Mouse (Mus musculus) adrenal gland, postnatal 14 days (tissue): ENCODE measurements around the gene Cdip1. TPM values are rescaled to one million over a fixed set of nuclear protein-coding genes. Genes with fewer than 3 reads are reported as not detected.
A peak's percentile ranks its signal among the peaks of the same experiment; 100 is the strongest.

ENCODE experiments used
- DNase-seq: peaks from one replicate; pipeline ENCODE4 v3.0.0; 2021; ENCODE audit warnings: mixed read lengths
- total RNA-seq: library from RNA; stranded (reverse); gene quantifications from 2 replicates; pipeline ENCODE4 v1.2.3, GENCODE M21; 2021

The Cdip1 gene
- total RNA-seq, 1 experiment from 2014 or later = 135 TPM

GRCm38 (mm10) chr16:4718753-4719518, 71.2 kb downstream of the Cdip1 start, which contains the start of gene Nmral1:
TSS of gene Nmral1 (minus strand) at chr16:4719356.
- DNase-seq = peak; percentile 77

DNA sequence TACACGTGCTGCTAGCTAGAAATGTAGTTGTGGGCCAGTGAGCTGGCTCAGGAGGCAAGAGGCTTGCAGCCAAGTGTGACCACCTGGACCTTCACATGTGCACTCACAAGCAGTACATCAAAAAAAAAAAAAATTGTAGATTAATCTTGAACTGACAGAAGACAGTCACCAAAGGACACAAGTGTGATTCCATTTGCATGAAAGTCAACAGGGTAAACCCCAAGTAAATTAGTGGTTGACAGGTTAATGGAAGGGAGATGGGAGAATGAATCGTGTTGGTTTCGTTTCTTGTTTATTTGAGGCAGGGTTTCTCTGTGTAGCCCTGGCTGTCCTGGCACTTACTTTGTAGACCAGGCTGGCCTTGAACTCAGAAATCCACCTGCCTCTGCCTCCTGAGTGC, 72.2 kb downstream of the Cdip1 start:
- DNase-seq = no peak

DNA sequence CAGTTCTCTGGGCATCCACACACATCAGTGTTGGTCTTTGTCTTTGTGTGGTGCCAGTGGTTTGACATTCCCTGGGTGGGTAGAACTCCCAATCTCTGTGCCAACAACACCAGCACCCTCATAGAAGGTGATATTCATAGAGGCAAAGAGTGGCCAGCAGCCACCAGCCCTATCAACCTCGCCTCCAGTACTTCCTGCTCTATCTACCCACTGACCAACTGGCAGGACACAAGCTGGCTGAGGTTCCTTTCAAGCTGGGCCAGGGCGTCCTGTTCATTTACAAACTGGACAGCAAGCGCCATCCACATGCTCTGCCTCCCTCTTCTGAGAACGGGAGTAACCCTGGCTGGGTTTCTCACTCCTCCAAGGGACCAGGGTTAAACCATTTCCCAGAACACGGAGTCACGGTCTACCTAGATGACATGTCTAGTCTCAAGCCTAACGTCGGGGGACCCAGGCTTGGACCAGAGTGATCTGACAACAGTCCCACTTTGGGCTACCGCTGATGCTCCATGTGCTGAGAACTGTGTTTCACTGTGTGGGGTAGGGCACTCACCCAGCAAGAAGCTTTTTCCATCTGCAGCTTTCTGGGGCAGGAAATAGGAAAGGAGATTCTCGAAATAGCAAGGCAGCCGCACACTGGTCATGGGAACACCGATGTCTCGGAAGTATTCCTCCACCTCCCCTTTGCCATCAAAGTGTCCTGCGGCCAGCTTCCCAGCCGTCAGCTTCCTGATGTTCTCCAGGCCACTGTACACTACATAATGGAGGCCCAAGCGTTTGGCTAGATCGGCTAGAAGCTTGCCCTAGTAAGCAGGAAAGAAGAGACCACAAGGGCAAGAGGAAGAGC, 76.0 kb downstream of the Cdip1 start:
- no peak for DNase-seq

GRCm38 (mm10) chr16:4711173-4711572, 78.9 kb downstream of the Cdip1 start:
- no peak for DNase-seq

- no peak for DNase-seq
Measured at GRCm38 (mm10) chr16:4705541-4705940, 84.6 kb downstream of the Cdip1 start.

DNA sequence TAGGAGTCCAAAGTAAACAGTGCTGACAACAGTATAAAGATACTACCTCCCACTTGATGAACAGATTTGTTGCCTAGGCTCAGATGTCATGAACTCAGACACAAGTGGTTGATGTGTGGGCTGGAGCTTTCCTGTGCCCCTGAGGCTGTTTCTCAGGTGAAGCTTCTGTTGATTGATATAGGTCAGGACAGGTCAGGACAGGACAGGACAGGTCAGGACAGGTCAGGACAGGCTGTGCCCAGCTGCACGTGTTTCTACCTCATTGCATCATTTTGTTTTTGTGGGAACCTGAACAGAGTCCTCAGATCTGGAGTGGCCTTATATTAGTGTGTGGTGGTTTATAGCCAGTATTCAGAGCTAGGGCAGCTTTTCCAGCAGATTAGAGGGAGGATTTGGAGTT, 87.4 kb downstream of the Cdip1 start:
- no peak for DNase-seq

DNA sequence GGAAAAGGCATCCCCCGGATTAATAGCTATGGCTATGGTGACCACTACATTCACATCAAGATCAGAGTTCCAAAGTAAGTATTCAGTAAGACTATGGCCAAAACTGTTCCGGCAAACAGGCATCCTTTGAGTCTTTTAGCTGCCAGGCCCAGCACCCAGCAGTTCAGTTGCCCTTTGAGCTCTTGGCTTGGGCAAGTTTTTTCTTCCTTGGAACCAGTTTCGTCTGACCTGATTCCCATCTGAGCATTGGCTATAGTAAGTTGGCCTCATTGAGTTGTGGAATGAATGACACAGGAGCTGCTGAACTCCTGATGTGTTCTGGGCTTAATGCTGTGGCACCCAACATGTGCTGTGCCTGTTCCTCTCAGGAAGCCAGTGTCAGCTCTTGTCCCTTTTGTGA, 88.9 kb downstream of the Cdip1 start:
- no peak for DNase-seq

Other genes with a start within 250 kb of the Cdip1 start
- gene Srl, start 248.5 kb downstream of the Cdip1 start, total RNA-seq = 11.5 and 16.2 TPM in 2 replicates
- gene Tfap4, start 230.4 kb downstream of the Cdip1 start, total RNA-seq = 5.7 and 9.2 TPM in 2 replicates
- 23.7 and 25.1 TPM in 2 replicates for gene Glis2, start 195.6 kb downstream of the Cdip1 start, total RNA-seq
- gene Pam16, start 165.3 kb downstream of the Cdip1 start, total RNA-seq = 108 and 140 TPM in 2 replicates
- 11.4 and 14.9 TPM in 2 replicates for gene Vasn, start 150.4 kb downstream of the Cdip1 start, total RNA-seq
- gene Dnaja3, start 150.3 kb downstream of the Cdip1 start, total RNA-seq = 166 and 173 TPM in 2 replicates
- 33.6 and 38.7 TPM in 2 replicates for gene Coro7, start 110.5 kb downstream of the Cdip1 start, total RNA-seq
- 7.2 and 11.0 TPM in 2 replicates for gene Nmral1, start 70.9 kb downstream of the Cdip1 start, total RNA-seq
- 93.2 and 99.1 TPM in 2 replicates for gene Hmox2, start 63.9 kb downstream of the Cdip1 start, total RNA-seq
- gene 4930562C15Rik, start 45.1 kb upstream of the Cdip1 start, total RNA-seq = not detected in 2 replicates
- 36.9 and 40.8 TPM in 2 replicates for gene Ubald1, start 90.0 kb upstream of the Cdip1 start, total RNA-seq
- 86.3 and 87.7 TPM in 2 replicates for gene Mgrn1, start 96.0 kb upstream of the Cdip1 start, total RNA-seq
- gene Nudt16l1, start 148.5 kb upstream of the Cdip1 start, total RNA-seq = 54.2 and 57.6 TPM in 2 replicates
- 35.1 and 39.4 TPM in 2 replicates for gene Anks3, start 173.9 kb upstream of the Cdip1 start, total RNA-seq
- gene Sept12, start 207.6 kb upstream of the Cdip1 start, total RNA-seq = not detected in 2 replicates
- not detected in 2 replicates for gene Smim22, start 217.0 kb upstream of the Cdip1 start, total RNA-seq
- 32.0 and 37.3 TPM in 2 replicates for gene Rogdi, start 223.3 kb upstream of the Cdip1 start, total RNA-seq